Mouse (Mus musculus) layer of hippocampus, adult 9-11 months (tissue): ENCODE measurements around the gene Zkscan1.
"Not testable (repeated sequence)": the region's sequence is repeated elsewhere in the genome, so short reads cannot be mapped to it uniquely, and the experiment has no call there.

Source experiments
- DNase-seq: peaks from one replicate; pipeline ENCODE4 v3.0.0; 2022

Gene Zkscan1

GRCm38 (mm10) chr5:138084996-138085395, at the start of gene Zkscan1:
Zkscan1 (plus strand) TSS chr5:138085084.
- peak; percentile 90 for DNase-seq

DNA sequence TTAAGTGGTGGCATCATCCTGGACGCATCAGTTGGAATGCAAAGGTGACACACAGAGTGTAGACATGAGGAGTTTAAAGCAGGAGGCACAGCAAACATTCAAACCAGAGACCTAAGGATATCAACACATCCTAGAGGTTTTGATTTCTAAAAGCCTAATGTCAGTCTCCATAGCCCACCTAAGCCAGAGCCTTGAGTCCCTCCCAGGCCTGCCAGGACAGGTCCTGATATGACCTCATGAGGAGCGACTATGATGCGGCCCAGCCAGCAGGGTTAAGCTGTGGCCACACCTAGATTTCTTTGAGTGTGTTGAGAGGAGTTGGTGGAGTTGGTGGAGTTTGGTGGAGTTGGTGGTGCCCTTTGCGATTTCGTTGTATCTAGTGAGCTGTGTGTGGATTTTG, 32.0 kb upstream of the Zkscan1 start, which contains the start of gene Smok3c:
Smok3c (plus strand) TSS at position 301 of the 400 bp plus-strand sequence.
- DNase-seq, result not testable (repeated sequence)

DNA sequence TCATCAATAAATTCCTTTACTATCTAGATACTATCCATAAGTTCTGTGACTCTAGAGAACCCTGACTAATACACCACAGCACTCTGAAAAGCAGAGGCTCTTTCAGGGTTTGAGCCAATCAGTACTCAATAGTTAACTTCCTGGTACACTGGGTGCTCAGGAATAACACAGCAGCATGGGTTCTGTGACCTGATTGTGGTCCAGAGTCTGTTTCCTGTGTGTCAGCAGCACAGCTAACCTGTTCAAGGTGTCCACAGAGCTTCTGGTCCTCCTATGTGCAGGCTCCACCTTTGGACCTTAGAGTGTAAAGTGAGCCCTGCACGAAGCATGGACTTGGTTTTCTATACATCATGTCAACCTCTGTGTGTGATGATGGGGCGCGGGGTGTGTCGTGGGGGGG, 11.1 kb upstream of the Zkscan1 start:
- DNase-seq, result no peak

DNA sequence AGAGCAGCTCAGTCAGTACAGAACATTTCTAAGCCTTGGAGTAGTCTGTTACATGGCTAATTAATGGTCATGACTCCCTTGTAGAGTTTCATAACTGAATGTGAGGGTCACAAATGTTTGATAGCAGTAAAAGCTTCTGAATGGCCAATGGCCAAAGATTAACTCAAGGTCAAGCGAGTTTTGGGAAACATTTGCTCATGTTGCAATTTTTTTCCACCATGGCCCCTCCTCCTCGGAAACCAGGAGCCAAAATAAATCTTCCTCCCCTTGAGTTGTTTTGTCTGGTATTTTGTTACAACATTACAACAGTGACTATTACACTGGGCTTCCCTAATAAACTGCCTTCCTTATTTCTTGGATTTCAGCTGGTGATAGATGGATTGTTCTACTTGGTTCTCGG, 9.2 kb upstream of the Zkscan1 start:
- no peak for DNase-seq

DNA sequence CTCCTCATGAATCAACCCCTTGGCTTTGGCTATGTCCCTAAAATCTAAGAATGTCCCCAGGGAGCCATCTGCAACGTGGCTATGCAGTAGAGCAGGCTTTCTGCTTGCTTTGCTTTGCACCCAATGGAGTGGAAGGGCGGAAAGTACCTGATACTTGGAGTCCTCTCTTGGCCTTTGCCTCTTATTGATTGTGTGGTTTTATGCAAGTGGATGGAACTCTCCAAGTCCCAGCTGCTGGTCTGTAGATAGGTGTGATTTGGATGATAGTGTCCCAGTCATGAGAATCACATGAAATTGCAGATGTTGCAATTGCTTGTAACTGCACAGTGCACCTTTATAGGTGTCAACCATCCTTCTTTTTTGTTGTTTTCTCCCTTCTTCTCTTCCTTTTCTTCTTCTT, 8.7 kb upstream of the Zkscan1 start:
- DNase-seq, result no peak

DNA sequence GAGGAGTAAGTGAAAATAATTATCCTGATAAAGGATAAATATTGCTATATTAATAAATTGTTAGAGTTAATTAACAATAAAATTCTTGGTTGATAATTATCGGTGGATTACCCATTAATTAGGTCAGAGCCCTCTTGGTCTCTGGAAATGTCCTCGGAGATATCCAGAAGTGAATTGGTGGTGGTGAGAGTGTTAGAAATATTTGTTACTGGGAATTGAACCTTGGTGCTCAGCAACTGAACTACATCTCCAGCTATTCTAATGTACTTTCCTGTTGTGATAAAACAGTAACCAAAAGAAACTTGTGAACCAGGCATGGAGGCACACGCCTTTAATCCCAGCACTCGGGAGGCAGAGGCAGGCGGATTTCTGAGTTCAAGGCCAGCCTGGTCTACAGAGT, 4.4 kb upstream of the Zkscan1 start:
- no peak for DNase-seq

GRCm38 (mm10) chr5:138081446-138081845, 3.4 kb upstream of the Zkscan1 start:
- no peak for DNase-seq

- DNase-seq, result no peak
These were observed 1.5 kb upstream of the Zkscan1 start for GRCm38 (mm10) chr5:138083318-138083900.

DNA sequence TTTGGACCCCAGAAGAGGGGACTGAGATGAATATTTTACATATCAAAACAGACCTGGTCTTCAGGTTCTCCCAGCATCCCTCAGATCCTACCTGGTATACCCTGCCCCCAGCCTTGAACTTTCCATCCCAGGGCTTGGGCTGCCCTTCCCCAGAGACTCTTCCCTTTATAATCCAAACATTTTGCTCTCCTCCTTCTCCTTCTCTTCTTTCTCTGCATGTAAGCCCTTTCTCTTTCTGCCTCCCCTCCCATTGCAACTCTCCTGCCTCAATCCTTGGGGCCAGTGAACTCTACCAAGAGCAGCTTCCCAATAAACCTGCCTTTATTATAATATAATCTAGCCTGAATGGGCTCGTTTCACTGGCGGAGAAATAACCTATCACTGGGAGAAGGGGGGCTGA, 948 bp upstream of the Zkscan1 start:
- DNase-seq, result no peak

- no peak for DNase-seq
These were observed 377 bp upstream of the Zkscan1 start for GRCm38 (mm10) chr5:138084507-138084906.

DNA sequence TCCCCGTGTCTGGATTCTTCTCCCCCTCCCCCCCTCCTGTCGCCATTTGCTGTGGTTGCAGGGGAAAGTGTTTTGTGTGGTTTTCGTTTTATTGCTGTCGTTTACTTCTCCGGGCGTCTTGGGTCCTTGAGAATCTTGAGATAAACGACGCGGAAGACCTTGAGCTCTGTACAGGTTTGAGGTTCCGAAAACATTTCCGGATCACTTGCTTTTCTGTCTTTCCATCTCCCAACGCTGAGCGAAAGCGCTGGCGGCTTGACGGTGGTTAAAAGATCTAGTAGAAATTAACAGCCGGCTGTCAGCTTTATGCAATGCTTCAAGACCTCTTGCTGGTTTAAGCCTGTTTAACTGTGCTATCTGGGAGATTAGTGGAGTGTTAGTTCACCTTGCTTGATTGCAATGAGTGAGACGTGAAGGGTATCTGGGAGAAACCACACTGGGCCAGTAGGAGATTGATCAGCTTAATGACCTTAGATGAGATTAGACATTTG, 582 bp downstream of the Zkscan1 start:
- DNase-seq, result no peak

DNA sequence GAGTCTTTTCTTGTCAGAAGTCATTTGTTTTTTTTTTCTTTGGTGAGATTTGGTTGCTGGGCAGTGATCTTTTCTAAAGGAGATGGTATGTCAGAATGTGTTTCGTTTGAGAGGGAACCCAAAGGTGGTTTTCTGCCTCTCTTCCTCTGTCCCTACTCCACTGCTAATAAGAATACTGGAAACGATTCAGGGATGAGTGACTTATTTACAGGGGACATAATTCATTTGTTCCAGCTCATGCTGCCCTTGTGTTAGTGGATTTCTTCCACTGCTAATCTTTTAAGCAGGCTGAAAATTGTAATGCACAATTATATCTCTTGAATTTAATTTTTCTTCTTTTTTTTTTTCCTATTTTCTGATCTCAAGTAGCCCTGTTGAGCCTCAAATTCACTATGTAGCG, 2.0 kb downstream of the Zkscan1 start:
- DNase-seq, result no peak

GRCm38 (mm10) chr5:138088366-138088765, 3.5 kb downstream of the Zkscan1 start:
- no peak for DNase-seq

GRCm38 (mm10) chr5:138089108-138089551, 4.2 kb downstream of the Zkscan1 start:
- no peak for DNase-seq

DNA sequence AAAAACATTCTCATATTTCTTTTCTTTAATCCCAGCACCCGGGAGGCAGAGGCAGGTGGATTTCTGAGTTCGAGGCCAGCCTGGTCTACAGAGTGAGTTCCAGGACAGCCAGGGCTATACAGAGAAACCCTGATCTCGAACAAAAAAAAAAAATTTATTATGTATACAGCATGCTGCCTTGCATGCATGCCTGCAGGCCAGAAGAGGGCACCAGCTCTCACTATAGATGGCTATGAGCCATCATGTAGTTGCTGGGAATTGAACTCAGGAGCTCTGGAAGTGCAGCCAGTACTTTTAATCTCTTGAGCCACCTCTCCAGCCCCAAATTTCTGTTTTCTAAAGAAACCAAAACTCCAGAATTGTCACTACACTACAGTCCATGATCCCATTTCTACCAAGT, 5.4 kb downstream of the Zkscan1 start:
- DNase-seq, result no peak

DNA sequence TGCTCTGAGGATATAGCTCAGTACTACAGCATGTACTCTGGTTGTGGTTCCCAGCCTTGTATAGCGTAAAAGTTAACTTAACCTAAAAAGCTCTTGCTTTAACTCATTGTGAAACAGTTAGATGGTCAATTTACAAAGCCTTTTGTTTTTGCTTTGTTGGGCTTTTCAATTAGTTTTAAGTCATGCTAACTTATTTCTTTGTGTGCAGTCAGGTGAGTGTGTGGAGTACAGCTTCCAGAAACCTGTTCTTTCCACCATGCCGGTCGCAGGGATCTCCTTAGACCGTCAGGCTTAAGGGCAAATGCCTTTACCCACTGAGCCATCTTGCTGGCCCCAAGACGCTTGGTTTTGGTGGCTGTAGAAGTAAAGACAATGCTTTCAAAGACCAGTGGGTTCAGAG, 5.9 kb downstream of the Zkscan1 start:
- DNase-seq, result no peak

- no peak for DNase-seq
These were observed 7.9 kb downstream of the Zkscan1 start for GRCm38 (mm10) chr5:138092771-138093170.

DNA sequence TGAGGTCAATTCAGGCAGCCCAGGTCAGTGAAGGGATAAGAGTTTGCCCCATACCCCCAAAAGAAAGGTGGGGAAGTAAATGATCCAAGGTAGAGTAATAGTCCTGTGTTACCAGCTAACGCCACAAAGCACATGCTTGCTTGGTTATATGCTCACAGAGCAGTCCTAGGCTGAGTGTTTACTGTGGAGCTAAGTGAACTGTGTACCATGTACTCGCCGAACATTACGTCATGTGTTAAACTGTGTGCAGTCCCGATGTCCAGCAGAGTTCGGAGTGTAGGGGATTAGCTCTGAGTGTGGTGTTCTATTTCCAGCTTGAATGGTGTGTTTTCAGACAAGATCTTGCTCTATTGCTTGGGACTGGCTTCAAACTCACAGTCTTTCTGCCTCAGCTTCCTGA, 9.6 kb downstream of the Zkscan1 start:
- no peak for DNase-seq

GRCm38 (mm10) chr5:138104976-138105375, 20.1 kb downstream of the Zkscan1 start:
- no peak for DNase-seq

- DNase-seq, result no peak
These were observed 22.2 kb downstream of the Zkscan1 start for GRCm38 (mm10) chr5:138107130-138107529.

DNA sequence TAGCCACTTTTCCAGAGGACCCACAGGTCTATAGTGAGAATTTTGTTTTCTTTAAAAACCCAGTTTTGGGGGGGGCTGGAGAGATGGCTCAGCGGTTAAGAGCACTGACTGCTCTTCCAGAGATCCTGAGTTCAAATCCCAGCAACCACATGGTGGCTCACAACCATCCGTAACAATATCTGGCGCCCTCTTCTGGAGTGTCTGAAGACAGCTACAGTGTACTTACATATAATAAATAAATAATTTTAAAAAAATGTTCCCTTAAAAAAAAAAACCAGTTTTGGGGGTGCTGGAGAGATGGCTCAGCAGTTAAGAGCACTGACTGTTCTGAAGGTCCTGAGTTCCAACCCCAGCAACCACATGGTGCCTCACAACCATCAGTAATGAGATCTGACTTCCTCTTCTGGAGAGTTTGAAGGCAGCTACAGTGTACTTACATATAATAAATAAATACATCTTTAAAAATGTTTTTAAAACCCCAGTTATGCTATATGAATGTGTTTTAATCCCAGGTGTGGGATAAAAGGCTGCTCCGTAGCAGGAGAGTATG, 25.0 kb downstream of the Zkscan1 start:
- DNase-seq, result not testable (repeated sequence)

DNA sequence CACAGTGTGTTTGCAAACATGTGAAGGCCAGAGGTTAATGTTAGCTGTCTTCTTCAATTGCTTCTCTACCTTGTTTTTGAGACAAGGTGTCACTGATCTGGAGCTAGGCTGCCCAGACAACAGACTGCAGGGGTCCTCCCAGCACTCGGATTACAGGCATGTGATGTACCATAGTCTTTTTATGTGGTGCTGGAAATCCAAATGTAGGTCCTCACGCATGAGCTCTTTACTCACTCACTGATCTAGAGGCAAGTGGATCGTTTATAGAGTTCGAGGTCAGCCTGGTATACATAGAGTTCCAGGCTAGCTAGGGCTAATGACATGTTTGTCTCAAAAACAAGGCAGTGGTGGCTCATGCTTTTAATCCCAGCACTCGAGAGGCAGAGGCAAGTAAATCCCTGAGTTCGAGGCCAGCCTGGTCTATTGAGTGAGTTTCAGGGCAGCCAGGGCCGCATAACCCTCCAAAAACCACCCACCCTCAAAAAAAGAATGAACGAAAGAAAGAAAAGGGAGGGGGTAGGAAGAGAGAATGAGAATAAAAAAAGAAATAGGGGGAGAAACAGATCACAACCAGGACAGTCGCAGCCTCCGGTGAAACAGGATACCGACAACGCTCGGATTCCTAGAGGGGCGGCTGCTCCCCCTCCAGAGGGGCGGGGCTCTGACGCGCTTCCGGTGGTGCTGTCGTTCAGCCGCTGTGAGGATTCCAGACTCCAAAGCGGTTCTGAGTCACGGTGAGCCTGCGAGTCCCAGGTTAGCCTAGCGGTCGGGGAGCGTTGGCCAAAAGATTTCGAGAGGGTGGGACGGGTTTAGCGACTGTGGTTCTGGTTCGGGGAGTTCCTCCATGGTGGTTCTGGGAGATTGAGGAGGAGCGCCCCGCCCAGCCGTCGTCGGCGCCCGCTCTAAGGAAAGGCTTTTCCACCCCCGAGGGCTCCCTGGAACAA, 31.6 kb downstream of the Zkscan1 start, which contains the start of gene Zscan21:
Zscan21 (plus strand) TSS at position 649 of the 944 bp plus-strand sequence.
- DNase-seq, result peak; percentile 84

DNA sequence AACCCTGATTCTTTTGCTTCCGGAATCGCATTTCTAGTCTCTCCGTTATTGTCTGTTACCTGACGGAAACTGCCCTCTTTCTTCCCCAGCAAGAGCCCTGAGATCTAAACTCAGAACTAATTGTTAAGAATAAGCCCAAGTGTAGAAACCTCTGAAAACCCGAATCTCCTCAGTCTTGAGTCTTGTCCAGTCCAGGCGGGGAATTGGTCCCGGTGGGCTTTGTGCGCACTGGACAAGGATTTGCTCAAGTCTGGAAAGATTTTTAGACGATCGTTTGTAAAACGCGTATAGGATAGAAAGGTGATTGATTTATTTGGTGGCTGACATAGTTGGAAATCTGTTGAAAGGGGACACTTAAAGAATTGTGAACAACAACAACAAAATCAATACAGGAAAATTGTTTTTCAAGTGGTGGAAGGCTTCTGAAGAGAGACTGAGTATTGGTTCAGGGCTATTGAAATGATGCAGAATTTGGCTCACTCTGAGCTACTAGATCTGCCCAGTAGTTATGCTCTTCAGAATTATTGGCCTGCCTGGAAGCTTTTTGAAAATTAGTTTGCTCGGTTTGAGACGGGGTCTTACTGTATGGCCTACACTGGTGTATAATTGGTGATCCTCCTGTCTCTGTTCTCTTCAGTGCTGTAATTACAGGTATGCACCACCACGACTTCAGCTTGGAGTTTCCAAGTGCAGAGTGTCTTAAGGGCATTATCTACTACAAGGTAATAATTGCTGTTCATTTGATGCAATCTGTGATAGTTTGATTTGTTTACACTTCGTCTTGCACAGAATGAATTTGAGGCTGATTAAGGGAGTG, 32.5 kb downstream of the Zkscan1 start:
- no peak for DNase-seq
